Mouse (Mus musculus): Measurements from ENCODE around the gene Ascl3. TPM values are rescaled to one million over a fixed set of nuclear protein-coding genes. Genes with fewer than 3 reads are reported as not detected.

The Ascl3 gene
- polyA plus RNA-seq, 1 experiment from 2014 or later: not detected

- Histone ChIP-seq H3K4me1 (replicated peaks) (no peaks in the 10 kb centered on the region), H3K4me3 (replicated peaks) (no peak overlapping the region), H3K4me2 (replicated peaks) (no peak overlapping the region), H3K27me3 (replicated peaks) (no peaks in the 10 kb centered on the region), H3K36me3 (no peaks in the 10 kb centered on the region), H3K27ac (no peak overlapping the region), H3K9me3 (no peaks in the 10 kb centered on the region), H3K9ac (no peak overlapping the region)
- WGBS: 100% methylated on average over 1 of the region's 1 CpGs
- no peak for ATAC-seq
Observed at GRCm38 (mm10) chr7:109680879-109681278, 50.6 kb downstream of the Ascl3 start.

DNA sequence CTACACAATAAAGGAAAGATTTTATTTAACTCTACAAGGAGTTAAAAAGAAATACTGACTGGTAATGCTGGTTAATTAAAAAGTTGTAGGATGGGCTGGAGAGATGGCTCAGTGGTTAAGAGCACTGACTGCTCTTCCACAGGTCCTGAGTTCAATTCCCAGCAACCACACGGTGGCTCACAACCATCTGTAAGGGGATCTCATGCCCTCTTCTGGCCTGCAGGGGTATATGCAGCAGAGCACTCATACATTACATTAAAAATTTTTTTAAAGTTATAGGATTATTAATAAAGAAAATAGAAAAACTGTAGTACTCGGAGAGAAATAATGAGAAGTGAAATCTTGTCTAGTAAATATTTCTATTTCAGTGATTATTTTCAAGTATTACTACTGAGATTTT lies 51.2 kb downstream of the Ascl3 start:
- whole genome bisulfite sequencing: 85% methylated on average over 2 of the region's 2 CpGs
- Histone ChIP-seq H3K4me1 (replicated peaks) (0 out of 2 replicates have a peak, but pooled peaks cover 5% of the 10 kb centered on the region), H3K9me3 (no peaks in the 10 kb centered on the region), H3K9ac (no peak overlapping the region), H3K36me3 (no peaks in the 10 kb centered on the region), H3K27ac (no peak overlapping the region), H3K4me2 (replicated peaks) (no peak overlapping the region), H3K27me3 (replicated peaks) (no peaks in the 10 kb centered on the region), H3K4me3 (replicated peaks) (no peak overlapping the region)
- ATAC-seq: no peak

Other genes with a start within 250 kb of the Ascl3 start
- gene Trim66, start 223.6 kb downstream of the Ascl3 start, polyA plus RNA-seq (2015; fragmentation: Nextera tagmentation; extraction: Ambion mirVana): 0.01 TPM in 2 replicates
- gene Rpl27a, start 212.6 kb downstream of the Ascl3 start, polyA plus RNA-seq (2015; fragmentation: Nextera tagmentation; extraction: Ambion mirVana): 138 and 145 TPM in 2 replicates
- 61.3 and 64.4 TPM in 2 replicates for gene St5, start 28.1 kb downstream of the Ascl3 start, polyA plus RNA-seq (2015; fragmentation: Nextera tagmentation; extraction: Ambion mirVana)
- gene Akip1, start 28.0 kb downstream of the Ascl3 start, polyA plus RNA-seq (2015; fragmentation: Nextera tagmentation; extraction: Ambion mirVana): 38.1 and 38.6 TPM in 2 replicates
- 0.14 and 0.16 TPM in 2 replicates for gene BC051019, start 7.9 kb downstream of the Ascl3 start, polyA plus RNA-seq (2015; fragmentation: Nextera tagmentation; extraction: Ambion mirVana)
- gene Tmem9b, start 21.1 kb upstream of the Ascl3 start, polyA plus RNA-seq (2015; fragmentation: Nextera tagmentation; extraction: Ambion mirVana): 64.4 and 65.2 TPM in 2 replicates
- 0.33 and 0.36 TPM in 2 replicates for gene Nrip3, start 50.3 kb upstream of the Ascl3 start, polyA plus RNA-seq (2015; fragmentation: Nextera tagmentation; extraction: Ambion mirVana)
- 1.6 and 1.7 TPM in 2 replicates for gene Scube2, start 134.0 kb upstream of the Ascl3 start, polyA plus RNA-seq (2015; fragmentation: Nextera tagmentation; extraction: Ambion mirVana)
- gene Dennd5a, start 228.7 kb upstream of the Ascl3 start, polyA plus RNA-seq (2015; fragmentation: Nextera tagmentation; extraction: Ambion mirVana): 24.9 and 25.7 TPM in 2 replicates

All from intestine, embryonic 15.5 days (tissue).